Mouse (Mus musculus): ENCODE results near the gene Efcab11.

Efcab11 gene

DNA sequence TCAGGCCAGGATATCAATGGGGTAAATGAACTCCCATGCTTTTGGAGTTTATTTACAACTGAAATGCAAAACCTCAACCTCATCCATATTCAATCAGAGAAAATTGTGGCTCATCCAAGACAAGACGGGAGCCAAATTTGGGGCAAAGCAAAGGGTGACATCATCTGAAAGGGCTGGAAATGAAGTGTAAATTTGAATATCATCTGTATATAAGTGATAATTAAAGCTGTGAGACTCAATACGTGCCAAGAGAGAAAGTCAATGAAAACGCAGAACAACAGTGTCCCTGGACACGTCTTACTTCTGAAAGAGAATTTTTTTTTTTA, 212.4 kb downstream of the Efcab11 start:
- peak; percentile 69 for ATAC-seq (ENCODE audit: low TSS enrichment)

DNA sequence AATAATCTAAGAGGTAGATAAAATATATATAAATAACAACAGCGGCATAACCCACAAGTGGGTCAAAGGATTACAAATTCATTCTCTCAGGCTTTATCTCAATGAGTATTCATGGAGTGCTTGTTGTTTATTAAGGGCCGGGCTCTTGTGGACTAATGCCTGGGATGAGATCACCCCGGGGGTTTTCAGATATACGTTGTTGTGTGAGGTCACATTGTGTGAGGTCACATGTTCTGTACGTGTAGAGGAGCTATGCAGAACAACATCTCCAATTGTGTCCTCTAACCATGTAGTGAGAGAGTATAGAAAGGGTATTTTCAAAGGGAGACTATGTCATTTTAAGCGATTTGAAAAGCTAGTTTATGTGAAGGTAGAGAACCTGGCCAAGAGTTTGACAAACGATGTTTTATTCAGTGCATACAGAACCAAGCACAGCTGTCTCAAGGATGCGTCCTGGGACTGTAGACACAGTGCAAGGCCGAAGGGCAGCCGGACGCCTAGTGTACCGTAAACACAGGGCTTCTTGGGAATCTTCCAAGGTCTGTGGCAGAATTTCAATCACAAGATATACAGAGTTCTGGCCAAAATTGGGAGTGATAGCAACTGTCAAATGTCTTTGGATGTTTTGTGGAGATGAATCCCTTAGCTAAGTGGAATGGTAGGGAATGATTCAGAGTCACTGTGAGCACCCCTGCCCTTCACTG, 212.9 kb downstream of the Efcab11 start:
- peak; percentile 39 for ATAC-seq (ENCODE audit: low TSS enrichment)

DNA sequence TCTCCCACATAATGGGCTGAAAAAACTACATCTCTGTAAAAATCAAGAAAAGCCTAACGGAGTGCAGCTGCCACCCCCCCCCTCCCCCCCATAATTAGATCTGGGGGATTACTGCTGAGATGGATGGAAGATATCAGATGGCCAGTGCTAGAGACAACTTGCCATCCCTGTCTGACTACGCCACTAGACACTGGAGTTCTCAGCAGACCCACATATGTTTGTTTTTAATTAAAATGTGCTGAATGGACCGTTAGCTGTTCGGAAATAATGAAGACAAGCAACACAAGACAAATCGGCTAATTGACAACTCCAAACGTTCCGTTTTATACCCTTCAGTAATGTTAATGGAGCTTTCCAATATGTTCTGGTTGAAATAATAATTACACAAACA, 213.5 kb downstream of the Efcab11 start:
- no peak for ATAC-seq (ENCODE audit: low TSS enrichment)

DNA sequence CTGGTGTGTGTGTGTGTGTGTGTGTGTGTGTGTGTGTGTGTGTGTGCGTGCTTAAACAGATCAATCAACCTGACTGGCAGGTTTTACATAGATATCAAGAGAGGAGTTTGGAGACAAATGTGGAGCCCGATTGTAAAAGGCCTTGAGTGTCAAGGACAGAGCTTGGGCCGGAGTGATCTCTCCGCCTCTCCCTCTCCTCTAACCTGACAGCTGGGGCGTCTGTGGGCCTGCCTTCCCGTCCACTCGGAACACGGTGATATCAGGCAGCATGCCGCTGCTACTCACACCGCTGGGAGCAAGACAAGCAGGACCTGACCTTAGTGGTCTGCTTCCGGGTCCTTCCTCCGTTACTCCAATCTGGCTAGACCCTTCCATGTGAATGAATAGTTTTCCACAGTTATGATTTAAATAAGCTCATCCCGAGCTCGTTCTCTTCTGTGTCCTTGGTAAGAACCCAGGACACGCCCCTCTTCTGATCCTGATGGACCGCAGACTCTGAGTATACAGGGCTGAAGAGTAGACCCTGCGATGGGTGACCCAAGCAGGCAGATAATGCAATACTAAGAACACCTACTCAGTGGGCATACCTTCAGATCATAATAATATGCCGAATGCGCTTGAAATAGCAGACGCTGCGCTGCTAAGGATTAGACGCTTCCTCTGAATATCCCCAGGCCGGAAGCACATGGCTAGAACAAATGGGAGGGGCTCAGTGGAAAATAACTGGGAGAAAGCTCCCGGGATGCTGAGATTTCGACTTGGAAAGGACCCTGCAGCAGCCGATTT, 214.1 kb downstream of the Efcab11 start:
- ATAC-seq (ENCODE audit: low TSS enrichment), result peak; percentile 42; the same call in 1 of the 2 replicates

DNA sequence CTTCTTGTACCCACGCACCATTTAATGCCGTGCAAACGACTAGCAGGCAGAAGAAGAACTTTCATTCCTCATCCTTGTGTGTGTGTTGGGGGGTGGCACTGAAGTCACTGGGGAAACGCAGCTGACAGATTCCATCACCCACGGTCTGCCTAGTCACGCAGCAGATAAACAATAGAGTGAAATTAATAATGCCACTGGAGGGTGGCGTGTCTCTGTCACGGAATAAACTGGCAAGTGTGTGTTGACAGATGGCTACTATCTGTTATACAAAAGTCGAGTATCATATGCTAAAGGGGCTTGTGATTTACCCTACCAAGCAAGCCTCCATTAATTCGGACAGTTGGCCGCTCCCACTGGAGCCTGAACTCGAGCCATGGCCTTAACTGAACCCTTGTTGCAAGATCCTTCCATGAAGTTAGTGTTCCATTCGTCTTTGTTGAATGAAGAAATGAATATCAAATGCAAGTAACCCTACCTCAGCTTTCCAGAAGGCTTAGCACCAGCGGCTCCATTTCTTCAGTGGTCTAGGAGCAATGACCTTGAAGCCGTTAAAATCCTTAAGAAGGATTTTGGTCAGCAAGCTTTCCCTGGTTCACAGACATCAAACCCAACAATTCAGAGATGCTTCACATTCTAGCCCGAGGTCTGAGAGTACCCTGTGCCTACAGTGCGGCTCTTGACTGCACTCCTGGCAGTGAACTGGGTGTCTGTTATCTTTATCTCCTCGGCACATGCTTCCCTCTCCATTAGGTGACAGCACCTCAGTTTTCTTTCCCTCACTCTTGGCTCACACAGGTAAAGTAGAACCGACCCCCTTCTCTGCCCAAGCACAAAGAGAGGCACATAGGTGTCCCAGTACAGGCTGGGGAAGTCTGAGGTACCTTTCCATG, 229.0 kb downstream of the Efcab11 start:
- ATAC-seq (ENCODE audit: low TSS enrichment), result no peak

DNA sequence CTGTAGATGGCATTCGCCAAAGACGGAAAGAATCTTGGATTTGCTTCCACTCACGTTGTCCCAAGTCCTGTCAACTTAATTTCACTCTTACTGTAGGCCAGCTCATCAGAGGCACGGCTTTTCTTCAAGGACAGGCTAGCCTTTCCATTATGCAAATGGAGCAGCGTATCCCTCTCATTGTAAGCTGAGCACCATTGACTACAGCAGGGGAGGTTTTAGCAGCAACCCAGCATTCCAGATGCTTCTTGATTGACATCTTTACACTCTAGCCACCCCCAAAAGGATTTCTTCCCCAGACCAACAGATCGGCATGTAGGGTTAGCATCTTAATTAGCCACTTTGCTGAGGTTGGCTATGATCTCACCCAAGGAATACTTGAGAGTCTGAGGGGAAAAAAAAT, 231.8 kb downstream of the Efcab11 start:
- ATAC-seq (ENCODE audit: low TSS enrichment), result no peak

DNA sequence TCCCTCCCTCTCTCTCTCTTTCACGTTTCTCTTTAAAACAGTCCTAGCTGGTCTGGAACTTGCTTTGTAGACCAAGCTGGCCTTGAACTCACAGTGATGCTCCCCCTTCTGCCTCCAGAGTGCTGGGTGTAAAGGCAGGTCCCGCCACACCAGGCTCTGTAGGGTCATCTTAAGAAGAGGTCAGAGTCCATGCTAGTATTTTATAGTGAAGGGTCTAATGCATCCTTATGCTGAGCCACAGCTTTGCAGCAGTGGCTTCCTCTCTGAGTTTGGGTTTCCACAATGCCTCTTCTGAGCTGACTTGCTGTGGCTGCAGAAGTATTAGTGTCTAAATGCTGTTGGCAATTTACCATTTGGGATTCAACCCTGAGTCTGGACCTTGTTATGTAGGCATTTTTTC, 234.5 kb downstream of the Efcab11 start:
- no peak for ATAC-seq (ENCODE audit: low TSS enrichment)

DNA sequence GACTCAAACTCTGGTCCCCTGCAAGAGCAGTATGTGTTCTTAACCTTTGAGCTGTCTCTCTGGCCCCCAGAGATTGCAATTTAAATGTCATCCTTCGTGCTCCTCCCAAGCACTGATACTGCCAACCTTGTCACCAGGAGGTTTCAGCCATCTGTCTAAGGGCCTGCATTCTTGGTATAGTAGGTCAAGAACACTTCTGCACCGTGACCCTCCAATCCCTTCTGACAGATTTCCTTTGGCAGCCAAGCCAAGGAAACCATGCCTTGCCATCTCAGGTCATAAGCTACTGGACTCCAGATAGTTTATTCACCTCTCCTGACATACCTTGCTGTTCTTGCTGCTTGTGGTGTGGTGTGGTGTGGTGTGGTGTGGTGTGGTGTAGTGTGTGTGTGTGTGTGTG, 235.5 kb downstream of the Efcab11 start:
- no peak for ATAC-seq (ENCODE audit: low TSS enrichment)

DNA sequence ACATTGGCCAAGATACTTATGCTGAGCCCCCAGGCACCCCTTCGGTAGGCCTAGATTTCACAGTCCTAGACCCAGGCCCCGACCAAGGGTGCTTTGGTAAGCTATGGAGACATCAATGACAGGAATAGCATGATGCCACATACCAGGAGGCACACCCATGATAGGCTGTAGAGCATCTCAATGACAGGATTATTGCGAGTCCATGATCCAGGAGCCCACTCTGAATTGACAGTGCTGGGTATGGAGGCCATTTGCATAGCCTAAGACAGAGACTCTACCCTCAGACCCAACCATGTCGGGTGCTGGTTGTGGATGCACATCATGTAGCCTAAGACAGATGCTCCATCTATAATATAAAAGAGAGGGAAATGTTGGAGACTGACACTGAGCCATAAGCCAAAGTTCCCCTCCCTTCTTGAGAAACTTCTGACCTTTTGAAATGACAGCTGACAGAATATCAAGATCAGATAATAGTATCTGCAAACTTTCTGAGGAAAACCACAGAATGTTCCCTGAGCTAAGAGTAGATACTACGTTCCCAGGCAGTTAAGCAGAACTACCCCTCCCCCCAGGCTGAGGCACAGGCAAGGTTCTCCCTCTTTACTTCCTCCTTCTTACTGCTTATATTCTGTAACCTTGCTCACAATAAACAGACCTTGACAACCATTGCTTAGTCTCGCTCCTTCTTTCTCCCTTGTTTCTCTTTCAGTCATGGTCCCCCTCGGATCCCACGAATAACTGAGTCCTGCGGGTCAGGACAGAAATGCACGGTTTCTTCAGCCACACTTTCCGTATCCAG, 237.5 kb downstream of the Efcab11 start:
- ATAC-seq (ENCODE audit: low TSS enrichment), result no peak

DNA sequence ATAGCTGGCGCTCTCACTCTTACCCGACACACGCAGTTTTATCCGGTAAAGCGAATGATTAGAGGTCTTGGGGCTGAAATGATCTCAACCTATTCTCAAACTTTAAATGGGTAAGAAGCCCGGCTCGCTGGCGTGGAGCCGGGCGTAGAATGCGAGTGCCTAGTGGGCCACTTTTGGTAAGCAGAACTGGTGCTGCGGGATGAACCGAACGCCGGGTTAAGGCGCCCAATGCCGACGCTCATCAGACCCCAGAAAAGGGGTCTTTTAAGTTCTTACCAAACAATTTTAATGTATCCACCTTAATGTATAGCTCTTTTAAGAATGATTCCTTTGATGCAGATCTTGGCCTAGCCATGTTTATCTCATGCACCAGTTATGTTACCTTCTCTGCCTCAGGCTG, 238.8 kb downstream of the Efcab11 start:
- ATAC-seq (ENCODE audit: low TSS enrichment), result no peak

DNA sequence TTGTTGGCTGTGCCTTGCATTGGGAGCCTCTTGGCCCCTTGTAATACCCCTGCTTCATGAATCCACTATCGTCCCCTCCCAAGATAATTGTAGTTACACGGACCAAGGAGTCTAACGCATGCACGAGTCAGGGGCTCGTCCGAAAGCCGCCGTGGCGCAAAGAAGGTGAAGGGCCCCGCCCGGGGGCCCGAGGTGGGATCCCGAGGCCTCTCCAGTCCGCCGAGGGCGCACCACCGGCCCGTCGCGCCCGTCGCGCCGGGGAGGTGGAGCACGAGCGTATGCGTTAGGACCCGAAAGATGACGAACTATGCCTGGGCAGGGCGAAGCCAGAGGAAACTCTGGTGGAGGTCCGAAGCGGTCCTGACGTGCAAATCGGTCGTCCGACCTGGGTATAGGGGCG, 239.3 kb downstream of the Efcab11 start:
- no peak for ATAC-seq (ENCODE audit: low TSS enrichment)

Data from frontal cortex, adult (tissue).